Mouse (Mus musculus): Measurements from ENCODE around the gene Lbx1. TPM values are rescaled to one million over a fixed set of nuclear protein-coding genes. Genes with fewer than 3 reads are reported as not detected.

The Lbx1 gene
- polyA plus RNA-seq (2014; fragmentation: Nextera tagmentation; extraction: Ambion mirVana), result 0.49 and 0.65 TPM in 2 replicates

- 0 out of 2 replicates have a peak, but pooled peaks cover 4% of the 10 kb centered on the region for H3K4me1 ChIP-seq (ENCODE audit: control insufficient read depth, insufficient read depth, low read length)
- DNase-seq (peak; percentile 48), ATAC-seq (ENCODE audit: low FRiP score, low TSS enrichment) (no peak)
- peak within 1 kb of the TSS; percentile 31 for H3K4me2 ChIP-seq (ENCODE audit: low read length)
- peaks cover 92% of the 10 kb centered on the region for H3K27me3 ChIP-seq (ENCODE audit: control insufficient read depth, insufficient read depth, low read length)
- H3K36me3 ChIP-seq (ENCODE audit: control insufficient read depth, insufficient read depth, low read length), result no peaks in the 10 kb centered on the region
- H3K9me3 ChIP-seq (ENCODE audit: control insufficient read depth, low read length), result no peaks in the 10 kb centered on the region
- no peak within 1 kb of the TSS for H3K27ac ChIP-seq (replicated peaks; ENCODE audit: low read depth, low read length)
- H3K4me3 ChIP-seq (replicated peaks; ENCODE audit: low read depth, low read length), result peak within 1 kb of the TSS; percentile 17
- WGBS, result under 1% methylated on average over 30 of the region's 30 CpGs
- H3K9ac ChIP-seq (replicated peaks; ENCODE audit: low read length), result no peak within 1 kb of the TSS
Measured at GRCm38 (mm10) chr19:45235766-45236362, at the start of gene Lbx1. Gene Lbx1, minus strand, starts transcription at chr19:45235812.

GRCm38 (mm10) chr19:45283302-45283701, 47.7 kb upstream of the Lbx1 start:
- Histone ChIP-seq H3K4me2 (ENCODE audit: low read length) (no peak overlapping the region), H3K9ac (replicated peaks; ENCODE audit: low read length) (0 out of 2 replicates have a peak overlapping the region, but pooled peaks have one; percentile 9), H3K4me1 (ENCODE audit: control insufficient read depth, insufficient read depth, low read length) (peaks cover 8% of the 10 kb centered on the region; the same call in 1 of the 2 replicates), H3K27me3 (ENCODE audit: control insufficient read depth, insufficient read depth, low read length) (no peaks in the 10 kb centered on the region), H3K36me3 (ENCODE audit: control insufficient read depth, insufficient read depth, low read length) (no peaks in the 10 kb centered on the region), H3K9me3 (ENCODE audit: control insufficient read depth, low read length) (no peaks in the 10 kb centered on the region), H3K27ac (replicated peaks; ENCODE audit: low read depth, low read length) (no peak overlapping the region), H3K4me3 (replicated peaks; ENCODE audit: low read depth, low read length) (no peak overlapping the region)
- peak; percentile 82 for DNase-seq
- ATAC-seq (ENCODE audit: low FRiP score, low TSS enrichment), result no peak
- 5% methylated on average over 10 of the region's 10 CpGs for WGBS

GRCm38 (mm10) chr19:45276196-45276595, 40.6 kb upstream of the Lbx1 start:
- H3K4me2 ChIP-seq (ENCODE audit: low read length), result no peak overlapping the region
- DNase-seq, result no peak
- no peaks in the 10 kb centered on the region for H3K9me3 ChIP-seq (ENCODE audit: control insufficient read depth, low read length)
- no peaks in the 10 kb centered on the region for H3K27me3 ChIP-seq (ENCODE audit: control insufficient read depth, insufficient read depth, low read length)
- H3K36me3 ChIP-seq (ENCODE audit: control insufficient read depth, insufficient read depth, low read length), result no peaks in the 10 kb centered on the region
- no peak overlapping the region for H3K4me3 ChIP-seq (replicated peaks; ENCODE audit: low read depth, low read length)
- no peak overlapping the region for H3K9ac ChIP-seq (replicated peaks; ENCODE audit: low read length)
- H3K4me1 ChIP-seq (ENCODE audit: control insufficient read depth, insufficient read depth, low read length), result no peaks in the 10 kb centered on the region
- H3K27ac ChIP-seq (replicated peaks; ENCODE audit: low read depth, low read length), result no peak overlapping the region
- no peak for ATAC-seq (ENCODE audit: low FRiP score, low TSS enrichment)
- 74% methylated on average over 4 of the region's 4 CpGs for WGBS

GRCm38 (mm10) chr19:45271986-45272385, 36.4 kb upstream of the Lbx1 start:
- WGBS, result 35% methylated on average over 10 of the region's 10 CpGs
- no peak for ATAC-seq (ENCODE audit: low FRiP score, low TSS enrichment)

GRCm38 (mm10) chr19:45262995-45263394, 27.4 kb upstream of the Lbx1 start:
- Histone ChIP-seq H3K27ac (replicated peaks; ENCODE audit: low read depth, low read length) (no peak overlapping the region), H3K27me3 (ENCODE audit: control insufficient read depth, insufficient read depth, low read length) (peaks cover 6% of the 10 kb centered on the region; the same call in 1 of the 2 replicates), H3K4me3 (replicated peaks; ENCODE audit: low read depth, low read length) (no peak overlapping the region), H3K4me2 (ENCODE audit: low read length) (no peak overlapping the region), H3K9me3 (ENCODE audit: control insufficient read depth, low read length) (no peaks in the 10 kb centered on the region), H3K36me3 (ENCODE audit: control insufficient read depth, insufficient read depth, low read length) (no peaks in the 10 kb centered on the region), H3K4me1 (ENCODE audit: control insufficient read depth, insufficient read depth, low read length) (no peaks in the 10 kb centered on the region), H3K9ac (replicated peaks; ENCODE audit: low read length) (no peak overlapping the region)
- no peak for DNase-seq
- ATAC-seq (ENCODE audit: low FRiP score, low TSS enrichment), result no peak
- WGBS, result 54% methylated on average over 10 of the region's 10 CpGs

More at GRCm38 (mm10) chr19:45271986-45272385, 36.4 kb upstream of the Lbx1 start:
- no peaks in the 10 kb centered on the region for H3K36me3 ChIP-seq (ENCODE audit: control insufficient read depth, insufficient read depth, low read length)
- H3K27me3 ChIP-seq (ENCODE audit: control insufficient read depth, insufficient read depth, low read length), result no peaks in the 10 kb centered on the region
- no peaks in the 10 kb centered on the region for H3K9me3 ChIP-seq (ENCODE audit: control insufficient read depth, low read length)
- no peak overlapping the region for H3K4me3 ChIP-seq (replicated peaks; ENCODE audit: low read depth, low read length)
- no peak overlapping the region for H3K4me2 ChIP-seq (ENCODE audit: low read length)
- no peak overlapping the region for H3K9ac ChIP-seq (replicated peaks; ENCODE audit: low read length)
- DNase-seq, result no peak
- no peak overlapping the region for H3K27ac ChIP-seq (replicated peaks; ENCODE audit: low read depth, low read length)
- H3K4me1 ChIP-seq (ENCODE audit: control insufficient read depth, insufficient read depth, low read length), result no peaks in the 10 kb centered on the region

GRCm38 (mm10) chr19:45257414-45258326, 22.1 kb upstream of the Lbx1 start:
- no peaks in the 10 kb centered on the region for H3K4me1 ChIP-seq (ENCODE audit: control insufficient read depth, insufficient read depth, low read length)
- H3K27ac ChIP-seq (replicated peaks; ENCODE audit: low read depth, low read length), result no peak overlapping the region
- peaks cover 6% of the 10 kb centered on the region; the same call in 1 of the 2 replicates for H3K27me3 ChIP-seq (ENCODE audit: control insufficient read depth, insufficient read depth, low read length)
- ATAC-seq (ENCODE audit: low FRiP score, low TSS enrichment), result no peak
- no peaks in the 10 kb centered on the region for H3K36me3 ChIP-seq (ENCODE audit: control insufficient read depth, insufficient read depth, low read length)
- DNase-seq, result no peak
- no peak overlapping the region for H3K9ac ChIP-seq (replicated peaks; ENCODE audit: low read length)
- no peaks in the 10 kb centered on the region for H3K9me3 ChIP-seq (ENCODE audit: control insufficient read depth, low read length)
- no peak overlapping the region for H3K4me2 ChIP-seq (ENCODE audit: low read length)
- WGBS, result 52% methylated on average over 15 of the region's 15 CpGs
- no peak overlapping the region for H3K4me3 ChIP-seq (replicated peaks; ENCODE audit: low read depth, low read length)

GRCm38 (mm10) chr19:45254806-45255205, 19.2 kb upstream of the Lbx1 start:
- Histone ChIP-seq H3K9me3 (ENCODE audit: control insufficient read depth, low read length) (no peaks in the 10 kb centered on the region), H3K4me3 (replicated peaks; ENCODE audit: low read depth, low read length) (no peak overlapping the region), H3K27me3 (ENCODE audit: control insufficient read depth, insufficient read depth, low read length) (peaks cover 15% of the 10 kb centered on the region; the same call in 1 of the 2 replicates), H3K9ac (replicated peaks; ENCODE audit: low read length) (no peak overlapping the region), H3K4me1 (ENCODE audit: control insufficient read depth, insufficient read depth, low read length) (no peaks in the 10 kb centered on the region), H3K27ac (replicated peaks; ENCODE audit: low read depth, low read length) (no peak overlapping the region), H3K4me2 (ENCODE audit: low read length) (no peak overlapping the region), H3K36me3 (ENCODE audit: control insufficient read depth, insufficient read depth, low read length) (no peaks in the 10 kb centered on the region)
- ATAC-seq (ENCODE audit: low FRiP score, low TSS enrichment) (no peak), DNase-seq (no peak)
- WGBS, result 66% methylated on average over 7 of the region's 7 CpGs

- DNase-seq (no peak), ATAC-seq (ENCODE audit: low FRiP score, low TSS enrichment) (no peak)
- peaks cover 14% of the 10 kb centered on the region; the same call in 1 of the 2 replicates for H3K27me3 ChIP-seq (ENCODE audit: control insufficient read depth, insufficient read depth, low read length)
- no peak overlapping the region for H3K4me2 ChIP-seq (ENCODE audit: low read length)
- 67% methylated on average over 3 of the region's 3 CpGs for WGBS
- no peak overlapping the region for H3K4me3 ChIP-seq (replicated peaks; ENCODE audit: low read depth, low read length)
- no peaks in the 10 kb centered on the region for H3K4me1 ChIP-seq (ENCODE audit: control insufficient read depth, insufficient read depth, low read length)
- H3K36me3 ChIP-seq (ENCODE audit: control insufficient read depth, insufficient read depth, low read length), result no peaks in the 10 kb centered on the region
- H3K9me3 ChIP-seq (ENCODE audit: control insufficient read depth, low read length), result no peaks in the 10 kb centered on the region
- H3K9ac ChIP-seq (replicated peaks; ENCODE audit: low read length), result no peak overlapping the region
- H3K27ac ChIP-seq (replicated peaks; ENCODE audit: low read depth, low read length), result no peak overlapping the region
Measured at GRCm38 (mm10) chr19:45252436-45252835, 16.8 kb upstream of the Lbx1 start.

All from midbrain, embryonic 14.5 days (tissue).